Mouse (Mus musculus) kidney, adult 2 months (tissue): ENCODE data around the gene Grin2c.

Experiments used
- CTCF ChIP-seq: fragments of 200-500 bp; conservative IDR thresholded peaks from 2 replicates; pipeline ENCODE4 v1.5.1; 2011; ENCODE audit warnings: low read depth, mild to moderate bottlenecking, control low read depth, low read length, moderate library complexity, mixed read lengths; ENCODE audit not compliant: insufficient read depth, insufficient read length
- POLR2A ChIP-seq: fragments of 200-500 bp; IDR thresholded peaks from one replicate; pipeline ENCODE4 v1.6.1; 2011; ENCODE audit warnings: low read depth, low read length, control low read depth

- TF ChIP-seq POLR2A (no peak), CTCF (no peak)
These were observed 10.5 kb upstream of the Grin2c start for GRCm38 (mm10) chr11:115277604-115277975.
